Mouse (Mus musculus): ENCODE results near the gene Get4. TPM values are rescaled to one million over a fixed set of nuclear protein-coding genes. Genes with fewer than 3 reads are reported as not detected.

Get4 gene
- polyA plus RNA-seq, 1 experiment from 2014 or later, result 187 TPM

DNA sequence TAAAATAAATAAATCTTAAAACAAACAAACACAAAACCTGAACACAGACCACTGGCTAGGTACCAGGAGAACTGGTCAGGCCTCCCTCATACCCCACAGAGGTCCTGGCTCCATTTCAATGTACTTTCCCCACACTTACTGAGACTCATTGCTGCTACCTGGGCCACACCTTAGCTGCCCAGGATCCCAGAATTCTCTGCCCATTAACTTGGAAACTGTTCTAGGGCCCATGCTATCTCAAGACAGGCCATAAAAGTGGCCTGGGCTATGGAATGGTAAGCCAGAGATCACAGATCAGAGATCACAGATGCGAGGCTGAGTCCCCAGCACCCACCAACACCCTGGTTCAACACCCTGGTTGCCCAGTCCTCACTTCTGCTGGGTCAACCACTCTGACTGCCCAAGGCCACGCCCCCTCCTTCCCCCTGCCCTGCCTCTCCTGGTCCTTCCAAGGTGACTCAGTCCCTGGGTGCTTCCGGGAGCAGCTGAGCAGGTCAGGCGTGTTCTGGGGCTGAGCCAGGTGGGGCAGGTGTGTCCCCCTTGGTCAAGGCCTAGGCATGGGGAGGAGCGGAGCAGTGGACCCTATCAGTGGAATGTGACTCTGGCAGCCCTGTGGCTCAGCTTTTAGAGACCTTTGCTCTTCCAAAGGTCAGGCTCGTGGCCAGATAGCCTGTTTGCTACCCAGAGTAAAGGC, 65.0 kb downstream of the Get4 start:
- Histone ChIP-seq H3K27ac (replicated peaks) (no peak overlapping the region), H3K36me3 (no peaks in the 10 kb centered on the region), H3K27me3 (ENCODE audit: low read depth, poor library complexity, severe bottlenecking) (no peaks in the 10 kb centered on the region), H3K4me1 (no peaks in the 10 kb centered on the region; the same call in 1 of the 2 replicates), H3K9me3 (replicated peaks) (no peaks in the 10 kb centered on the region), H3K4me3 (no peak overlapping the region)
- DNase-seq (ENCODE audit: low spot score), result no peak
- WGBS, result 79% methylated on average over 6 of the region's 6 CpGs

DNA sequence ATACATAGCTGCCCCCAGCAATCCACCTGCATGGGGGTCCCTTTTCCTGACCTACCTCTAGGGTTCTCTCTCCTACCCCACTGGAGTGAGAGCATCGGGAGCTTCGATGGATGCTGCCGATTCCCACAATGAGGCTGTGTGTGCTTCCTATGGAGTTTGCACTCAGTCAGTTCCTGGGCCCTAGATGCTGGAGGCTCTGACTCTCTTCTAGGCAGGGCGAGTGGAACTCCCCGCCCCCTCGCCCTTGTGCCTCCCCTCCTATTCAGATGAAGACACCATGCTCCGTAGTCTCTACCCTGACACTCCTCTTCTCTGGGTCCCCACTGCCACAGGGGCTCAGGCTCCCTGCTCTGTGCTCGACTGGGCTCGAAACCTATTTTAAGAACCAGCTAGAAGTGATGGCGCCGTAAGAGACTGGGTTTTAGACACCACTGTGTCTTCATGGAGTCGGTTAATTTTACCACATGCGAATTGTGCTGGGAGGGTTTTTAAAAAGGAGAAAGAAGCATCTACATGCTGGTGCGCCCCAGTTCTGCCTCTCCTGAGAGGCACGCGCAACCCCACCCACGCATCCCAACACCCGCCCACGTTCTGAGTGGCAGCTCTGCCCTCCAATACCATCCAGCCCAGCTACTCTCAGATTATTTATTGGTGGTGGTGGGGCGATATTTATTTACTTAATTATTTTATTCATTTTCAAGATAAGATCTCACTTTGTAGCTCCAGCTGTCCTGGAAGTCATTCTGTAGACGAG, 65.8 kb downstream of the Get4 start:
- WGBS, result 65% methylated on average over 21 of the region's 21 CpGs
- Histone ChIP-seq H3K9me3 (replicated peaks) (no peaks in the 10 kb centered on the region), H3K27ac (replicated peaks) (no peak overlapping the region), H3K4me1 (no peaks in the 10 kb centered on the region; the same call in 1 of the 2 replicates), H3K36me3 (no peaks in the 10 kb centered on the region), H3K27me3 (ENCODE audit: low read depth, poor library complexity, severe bottlenecking) (peaks cover 7% of the 10 kb centered on the region), H3K4me3 (no peak overlapping the region)
- no peak for DNase-seq (ENCODE audit: low spot score)

Other genes starting within 250 kb of the Get4 start
- gene Prkar1b, start 102.3 kb upstream of the Get4 start, polyA plus RNA-seq (2016; fragmentation: Nextera tagmentation; extraction: Ambion mirVana), result 9.4 and 21.6 TPM in 2 replicates
- gene Dnaaf5, start 102.1 kb upstream of the Get4 start, polyA plus RNA-seq (2016; fragmentation: Nextera tagmentation; extraction: Ambion mirVana), result 6.7 and 7.7 TPM in 2 replicates
- 46.9 and 49.6 TPM in 2 replicates for gene Sun1, start 51.7 kb upstream of the Get4 start, polyA plus RNA-seq (2016; fragmentation: Nextera tagmentation; extraction: Ambion mirVana)
- gene Adap1, start 73.3 kb downstream of the Get4 start, polyA plus RNA-seq (2016; fragmentation: Nextera tagmentation; extraction: Ambion mirVana), result 0.37 and 0.53 TPM in 2 replicates
- gene Cox19, start 99.1 kb downstream of the Get4 start, polyA plus RNA-seq (2016; fragmentation: Nextera tagmentation; extraction: Ambion mirVana), result 123 and 134 TPM in 2 replicates
- not detected in 2 replicates for gene Cyp2w1, start 100.3 kb downstream of the Get4 start, polyA plus RNA-seq (2016; fragmentation: Nextera tagmentation; extraction: Ambion mirVana)
- gene Gpr146, start 125.4 kb downstream of the Get4 start, polyA plus RNA-seq (2016; fragmentation: Nextera tagmentation; extraction: Ambion mirVana), result 1.7 and 2.0 TPM in 2 replicates
- 0.32 and 0.39 TPM in 2 replicates for gene C130050O18Rik, start 153.0 kb downstream of the Get4 start, polyA plus RNA-seq (2016; fragmentation: Nextera tagmentation; extraction: Ambion mirVana)
- gene Gper1, start 170.8 kb downstream of the Get4 start, polyA plus RNA-seq (2016; fragmentation: Nextera tagmentation; extraction: Ambion mirVana), result 0.77 and 2.5 TPM in 2 replicates
- gene 3110082I17Rik, start 208.2 kb downstream of the Get4 start, polyA plus RNA-seq (2016; fragmentation: Nextera tagmentation; extraction: Ambion mirVana), result 56.6 and 64.7 TPM in 2 replicates
- 9.1 and 12.2 TPM in 2 replicates for gene Zfand2a, start 232.2 kb downstream of the Get4 start, polyA plus RNA-seq (2016; fragmentation: Nextera tagmentation; extraction: Ambion mirVana)